Mouse (Mus musculus): ENCODE measurements around the gene Rabif. TPM values are rescaled to one million over a fixed set of nuclear protein-coding genes. Genes with fewer than 3 reads are reported as not detected.
A peak's percentile ranks its signal among the peaks of the same experiment; 100 is the strongest.

The Rabif gene
- total and polyA plus RNA-seq, 3 experiments: 12.5 to 23.4 (median 22.9) TPM

GRCm38 (mm10) chr1:134555871-134556670 lies 61.6 kb downstream of the Rabif start:
- Histone ChIP-seq H3K9me3 (replicated peaks; ENCODE audit: low read length) (no peaks in the 10 kb centered on the region), H3K36me3 (replicated peaks in 1 of 2; ENCODE audit: control insufficient read depth in 1 of 2, insufficient read depth in 1 of 2, low read length in 1 of 2) (no peaks in the 10 kb centered on the region), H3K27ac (ENCODE audit: insufficient read depth, low read depth) (no peak overlapping the region), H3K79me2 (replicated peaks; ENCODE audit: control insufficient read depth, extremely low read depth, insufficient read depth, poor library complexity, severe bottlenecking) (peaks cover 9% of the 10 kb centered on the region), H3K27me3 (replicated peaks) (peaks cover 42% of the 10 kb centered on the region), H3K4me1 (ENCODE audit: control insufficient read depth in 1 of 2, insufficient read depth in 2 of 2) (peaks cover 2 to 13% of the 10 kb centered on the region in 2 experiments; a peak in 2 of 4 replicates), H3K9ac (ENCODE audit: insufficient read depth, low read depth) (peak overlapping the region; percentile 39; the same call in 1 of the 2 replicates), H3K4me3 (replicated peaks in 1 of 3; ENCODE audit: low read depth in 2 of 3, low read length in 2 of 3, poor library complexity in 1 of 3) (peak overlapping the region; percentile 53 to 59 (median 57)), H3K4me2 (ENCODE audit: insufficient read depth, low read depth, poor library complexity, severe bottlenecking) (peak overlapping the region; percentile 39)
- TF ChIP-seq MAX (IDR thresholded peaks at IDR 0.05; ENCODE audit: low read length) (peak; percentile 45), CHD2 (IDR thresholded peaks at IDR 0.05; ENCODE audit: low read length) (0 out of 2 replicates have a peak, but pooled peaks have one; percentile 43), BHLHE40 (IDR thresholded peaks at IDR 0.05; ENCODE audit: low read depth, low read length) (peak; percentile 79), ZMIZ1 (IDR thresholded peaks at IDR 0.05; ENCODE audit: low read depth, low read length) (no peak), USF1 (IDR thresholded peaks at IDR 0.05; ENCODE audit: low read depth, low read length) (no peak), MXI1 (IDR thresholded peaks at IDR 0.05; ENCODE audit: low read depth, low read length) (peak; percentile 24; the same call in 1 of the 2 replicates), POLR2A (IDR thresholded peaks at IDR 0.05; ENCODE audit: low read depth, low read length) (no peak)
- dilution Hi-C loops (cut with MboI; ENCODE audit: extremely low pct_ligation_motif_present, extremely low pct_unique_long_range_greater_than_20kb, low sequenced_read_pairs): no loop called here
- DNase-seq (ENCODE audit: extremely low read depth): no peak
- in situ Hi-C loops (cut with MboI; ENCODE audit: low pct_ligation_motif_present, low pct_unique_long_range_greater_than_20kb, low sequenced_read_pairs): no loop called here

DNA sequence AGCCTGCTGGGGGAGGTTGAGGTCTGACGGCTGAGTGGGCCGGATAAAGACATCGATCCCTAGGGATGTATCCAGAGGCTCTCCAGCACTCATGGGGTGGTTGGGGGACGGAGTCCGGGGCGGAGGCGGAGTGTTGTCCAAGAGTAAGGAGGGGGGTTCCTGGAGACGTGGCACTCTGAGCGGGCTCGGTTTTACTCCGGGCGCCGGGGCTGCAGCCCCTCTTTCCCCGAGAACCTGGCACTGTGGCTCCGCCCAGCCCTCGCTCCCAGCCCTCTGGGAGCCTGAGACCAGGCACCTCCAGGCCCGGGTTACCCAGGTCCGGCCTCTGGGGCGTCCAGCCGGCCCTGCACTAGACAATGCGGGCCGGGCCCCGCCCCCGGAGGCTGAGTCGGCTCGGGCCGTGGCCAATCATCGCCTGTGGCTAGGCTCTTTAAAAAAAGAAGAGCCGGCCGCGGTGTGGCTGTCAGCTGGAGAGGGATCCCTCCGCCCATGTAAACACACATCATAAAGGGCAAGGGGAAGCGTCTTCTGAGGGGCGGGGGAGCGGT lies 62.3 kb downstream of the Rabif start:
- Histone ChIP-seq H3K79me2 (replicated peaks; ENCODE audit: control insufficient read depth, extremely low read depth, insufficient read depth, poor library complexity, severe bottlenecking) (peaks cover 15% of the 10 kb centered on the region), H3K4me1 (ENCODE audit: control insufficient read depth in 1 of 2, insufficient read depth in 2 of 2) (peaks cover 2 to 13% of the 10 kb centered on the region in 2 experiments; a peak in 2 of 4 replicates), H3K27me3 (replicated peaks) (peaks cover 42% of the 10 kb centered on the region), H3K4me3 (replicated peaks in 1 of 3; ENCODE audit: low read depth in 2 of 3, low read length in 2 of 3, poor library complexity in 1 of 3) (peak overlapping the region; percentile 53 to 59 (median 57)), H3K9me3 (replicated peaks; ENCODE audit: low read length) (no peaks in the 10 kb centered on the region), H3K9ac (ENCODE audit: insufficient read depth, low read depth) (peak overlapping the region; percentile 39; the same call in 1 of the 2 replicates), H3K27ac (ENCODE audit: insufficient read depth, low read depth) (no peak overlapping the region), H3K4me2 (ENCODE audit: insufficient read depth, low read depth, poor library complexity, severe bottlenecking) (peak overlapping the region; percentile 76), H3K36me3 (replicated peaks in 1 of 2; ENCODE audit: control insufficient read depth in 1 of 2, insufficient read depth in 1 of 2, low read length in 1 of 2) (no peaks in the 10 kb centered on the region)
- dilution Hi-C loops (cut with MboI; ENCODE audit: extremely low pct_ligation_motif_present, extremely low pct_unique_long_range_greater_than_20kb, low sequenced_read_pairs) (no loop called here), in situ Hi-C loops (cut with MboI; ENCODE audit: low pct_ligation_motif_present, low pct_unique_long_range_greater_than_20kb, low sequenced_read_pairs) (no loop called here)
- peak; percentile 86 for DNase-seq (ENCODE audit: extremely low read depth)
- 0 out of 2 replicates have a peak, but pooled peaks have one; percentile 24 for TF ChIP-seq TBP (conservative IDR thresholded peaks at IDR 0.05; ENCODE audit: low read depth, low read length)
- TF ChIP-seq SIN3A (IDR thresholded peaks at IDR 0.05; ENCODE audit: low read length): peak; percentile 100
- peak; percentile 25; the same call in 1 of the 2 replicates for TF ChIP-seq BHLHE40 (IDR thresholded peaks at IDR 0.05; ENCODE audit: low read depth, low read length)
- TF ChIP-seq SMC3 (IDR thresholded peaks at IDR 0.05; ENCODE audit: low read depth, low read length): no peak
- TF ChIP-seq E2F4 (IDR thresholded peaks at IDR 0.05; ENCODE audit: insufficient replicate concordance, low read depth, low read length): no peak
- TF ChIP-seq ELF1 (IDR thresholded peaks at IDR 0.05; ENCODE audit: low read depth, low read length): peak; percentile 54
- TF ChIP-seq KAT2A (IDR thresholded peaks at IDR 0.05; ENCODE audit: insufficient replicate concordance, low read length): peak; percentile 89
- peak; percentile 85 for TF ChIP-seq MAX (IDR thresholded peaks at IDR 0.05; ENCODE audit: low read length)
- TF ChIP-seq GABPA (IDR thresholded peaks at IDR 0.05; ENCODE audit: insufficient replicate concordance, low read depth, low read length): no peak
- TF ChIP-seq MEF2A (IDR thresholded peaks at IDR 0.05; ENCODE audit: borderline replicate concordance, low read depth, low read length): peak; percentile 35; the same call in 1 of the 2 replicates
- peak; percentile 13; the same call in 1 of the 2 replicates for TF ChIP-seq MYC (IDR thresholded peaks at IDR 0.05; ENCODE audit: low read depth, low read length)
- TF ChIP-seq USF1 (IDR thresholded peaks at IDR 0.05; ENCODE audit: low read depth, low read length): no peak
- no peak; the same call in 1 of the 2 replicates for TF ChIP-seq POLR2AphosphoS2 (IDR thresholded peaks at IDR 0.05; ENCODE audit: low read depth, low read length)
- 0 out of 2 replicates have a peak, but pooled peaks have one; percentile 36 for TF ChIP-seq UBTF (IDR thresholded peaks at IDR 0.05; ENCODE audit: low read depth, low read length)
- TF ChIP-seq MXI1 (IDR thresholded peaks at IDR 0.05; ENCODE audit: low read depth, low read length): peak; percentile 96
- TF ChIP-seq HCFC1 (IDR thresholded peaks at IDR 0.05; ENCODE audit: low read depth, low read length): peak; percentile 62
- no peak for TF ChIP-seq PAX5 (IDR thresholded peaks at IDR 0.05; ENCODE audit: low read length)
- TF ChIP-seq MAFK (IDR thresholded peaks at IDR 0.05; ENCODE audit: insufficient replicate concordance, low read length): no peak
- no peak for TF ChIP-seq ZKSCAN1 (IDR thresholded peaks at IDR 0.05; ENCODE audit: borderline replicate concordance, low read depth, low read length)
- no peak for TF ChIP-seq JUND (conservative IDR thresholded peaks at IDR 0.05; ENCODE audit: low read depth, low read length)
- peak; percentile 93 for TF ChIP-seq MAZ (IDR thresholded peaks at IDR 0.05; ENCODE audit: low read depth, low read length)
- TF ChIP-seq ZC3H11A (IDR thresholded peaks at IDR 0.05; ENCODE audit: low read depth, low read length): no peak
- peak; percentile 84 for TF ChIP-seq TCF12 (IDR thresholded peaks at IDR 0.05; ENCODE audit: low read depth, low read length)
- no peak for TF ChIP-seq CHD1 (IDR thresholded peaks at IDR 0.05; ENCODE audit: low read depth, low read length)
- TF ChIP-seq ZMIZ1 (IDR thresholded peaks at IDR 0.05; ENCODE audit: low read depth, low read length): peak; percentile 54; the same call in 1 of the 2 replicates
- TF ChIP-seq EP300 (IDR thresholded peaks at IDR 0.05; ENCODE audit: low read length): no peak
- no peak for TF ChIP-seq JUN (IDR thresholded peaks at IDR 0.05; ENCODE audit: insufficient read depth, low read depth, low read length)
